Mouse (Mus musculus) A20 (cell line): ENCODE measurements at regions not wholly inside any gene's neighbourhood (a gene's known extent, or its start where the extent isn't known, plus 50 kb on each side); places are given as distances from the start of the nearest gene placed in this dataset.

Experiments used
- DNase-seq: peaks from one replicate; pipeline ENCODE4 v3.0.0-alpha.2; 2011; ENCODE audit warnings: low read depth, low spot score

- peak; percentile 40 for DNase-seq
Observed at GRCm38 (mm10) chr12:42987018-42987606, 1223.0 kb downstream of the Dnajb9 start.

GRCm38 (mm10) chr12:42986505-42986904 lies 1223.6 kb downstream of the Dnajb9 start:
- DNase-seq = no peak

GRCm38 (mm10) chr12:42986096-42986495 lies 1224.0 kb downstream of the Dnajb9 start:
- no peak for DNase-seq

- DNase-seq = peak; percentile 24
Observed at GRCm38 (mm10) chr12:42978828-42979227, 1231.3 kb downstream of the Dnajb9 start.

- DNase-seq = peak; percentile 30
Observed at GRCm38 (mm10) chr12:42972766-42973165, 1237.4 kb downstream of the Dnajb9 start.

GRCm38 (mm10) chr12:42961535-42961934 lies 1248.6 kb downstream of the Dnajb9 start:
- DNase-seq = no peak

- DNase-seq = no peak
Observed at GRCm38 (mm10) chr12:42947961-42948360, 1262.2 kb downstream of the Dnajb9 start.

- DNase-seq = peak; percentile 24
Observed at GRCm38 (mm10) chr12:42914374-42914773, 1295.8 kb downstream of the Dnajb9 start.
